Mouse (Mus musculus) gastrocnemius, postnatal 25 days (tissue): ENCODE data around the gene Cela3a. TPM values are rescaled to one million over a fixed set of nuclear protein-coding genes. Genes with fewer than 3 reads are reported as not detected.
A peak's percentile ranks its signal among the peaks of the same experiment; 100 is the strongest.
"Not testable (repeated sequence)": the region's sequence is repeated elsewhere in the genome, so short reads cannot be mapped to it uniquely, and the experiment has no call there.

ENCODE experiments used
- DNase-seq: peaks from one replicate; pipeline ENCODE4 v3.0.0; 2022
- long read RNA-seq, 2 experiments: library from polyadenylated mRNA; stranded (forward); transcript quantifications; one replicate each; pipeline ENCODE4 v2.0.0; 2021
- total RNA-seq, 2 experiments: library from RNA; stranded (reverse); gene quantifications; 1 replicate in 1 of 2; 2 replicates in 1 of 2; pipeline ENCODE4 v1.2.3; 2021

Gene Cela3a
- total RNA-seq = not detected
- long read RNA-seq, experiment 1 = 0 reads
- long read RNA-seq, experiment 2 = 0 reads

DNA sequence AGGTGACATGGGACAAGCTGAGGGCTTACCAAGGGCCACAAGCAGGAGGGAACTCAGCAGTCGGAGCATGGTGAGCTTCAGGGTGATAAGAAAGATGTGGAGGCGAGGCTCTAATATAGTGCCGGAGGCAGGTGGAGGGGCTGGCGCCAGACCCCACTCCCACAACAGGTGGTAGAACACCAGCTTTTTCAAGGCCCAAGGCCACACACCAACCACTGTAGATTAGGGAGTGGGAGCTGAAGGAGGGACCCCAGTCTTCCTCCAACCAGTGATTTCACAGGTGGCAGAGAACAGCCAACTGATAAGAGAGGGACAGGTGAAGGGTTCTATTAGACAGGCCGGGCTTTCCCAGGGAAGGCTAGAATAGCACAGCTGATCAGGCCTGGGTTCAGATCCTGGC is at the start of gene Cela3a:
Cela3a (minus strand) TSS at position 101 of the 400 bp plus-strand sequence.
- no peak for DNase-seq

- DNase-seq = no peak
Observed at GRCm38 (mm10) chr4:137458861-137459260, 49.3 kb upstream of the Cela3a start.

GRCm38 (mm10) chr4:137458310-137458709 is 48.7 kb upstream of the Cela3a start:
- DNase-seq = no peak

DNA sequence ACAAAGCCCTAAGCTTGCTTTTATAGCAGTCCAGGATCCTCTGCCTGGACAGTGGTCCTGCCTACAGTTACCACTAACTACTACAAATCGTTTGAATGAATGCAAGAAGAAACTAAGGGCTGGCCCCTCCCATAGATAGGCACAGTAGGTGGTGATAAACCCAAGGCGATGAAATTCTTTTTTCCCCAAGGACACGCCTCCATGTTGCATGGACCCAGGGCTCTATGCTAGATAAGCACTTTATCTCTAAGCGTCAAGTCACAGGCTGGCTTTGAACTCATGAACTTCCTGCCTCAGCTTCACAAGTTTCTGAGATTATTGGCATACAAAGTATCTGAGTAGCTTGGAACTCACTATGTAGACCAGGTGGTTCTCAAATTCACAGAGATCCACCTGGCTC is 47.7 kb upstream of the Cela3a start:
- no peak for DNase-seq

- no peak for DNase-seq
Observed at GRCm38 (mm10) chr4:137456581-137456980, 47.0 kb upstream of the Cela3a start.

GRCm38 (mm10) chr4:137454582-137454981 is 45.0 kb upstream of the Cela3a start:
- DNase-seq = no peak

GRCm38 (mm10) chr4:137453234-137453767 is 43.7 kb upstream of the Cela3a start, which contains the start of gene 1700013G24Rik:
Gene 1700013G24Rik (plus strand): TSS chr4:137453284.
- no peak for DNase-seq

DNA sequence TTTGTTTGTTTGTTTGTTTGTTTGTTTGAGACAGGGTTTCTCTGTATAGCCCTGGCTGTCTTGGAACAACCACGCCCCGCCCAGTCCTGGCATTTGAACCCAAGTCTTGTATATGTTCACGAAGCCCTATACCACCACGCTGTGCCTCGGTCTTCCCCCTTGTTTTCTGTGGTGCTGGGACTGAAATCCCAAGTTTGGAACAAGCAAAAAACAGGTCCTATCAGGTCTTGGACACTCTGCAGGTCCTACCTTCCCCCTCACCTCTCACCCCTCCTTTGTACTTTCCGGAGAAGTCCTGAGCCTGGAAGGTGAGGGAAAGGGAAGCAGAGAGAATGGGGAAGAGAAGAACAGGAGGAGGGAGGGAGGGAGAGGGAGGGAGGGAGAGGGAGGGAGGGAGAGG is 42.6 kb upstream of the Cela3a start:
- no peak for DNase-seq

- peak; percentile 66 for DNase-seq
Observed at GRCm38 (mm10) chr4:137449715-137450114, 40.1 kb upstream of the Cela3a start.

DNA sequence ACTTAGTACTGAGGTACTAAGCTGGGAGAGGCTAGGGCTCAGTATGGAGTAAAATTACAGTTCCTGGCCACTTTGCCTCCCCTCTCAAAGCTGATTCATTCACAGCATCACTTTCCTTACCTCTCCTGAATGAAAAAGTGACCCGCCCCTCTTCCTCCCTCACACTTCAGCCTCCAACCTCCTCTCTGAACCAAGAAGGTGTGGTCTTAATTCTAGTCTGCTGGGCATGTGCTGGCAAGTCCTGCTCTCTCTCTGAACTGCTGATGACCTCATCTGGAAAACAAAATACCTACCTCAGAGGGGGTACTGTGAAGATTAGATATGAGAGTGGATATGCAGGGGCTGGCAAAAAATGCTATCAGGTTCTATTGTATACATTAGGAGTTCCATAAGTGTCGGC is 39.5 kb upstream of the Cela3a start:
- no peak for DNase-seq

GRCm38 (mm10) chr4:137448641-137449040 is 39.0 kb upstream of the Cela3a start:
- DNase-seq = no peak

- no peak for DNase-seq
Observed at GRCm38 (mm10) chr4:137448197-137448596, 38.6 kb upstream of the Cela3a start.

- DNase-seq = no peak
Observed at GRCm38 (mm10) chr4:137447363-137448196, 38.0 kb upstream of the Cela3a start.

DNA sequence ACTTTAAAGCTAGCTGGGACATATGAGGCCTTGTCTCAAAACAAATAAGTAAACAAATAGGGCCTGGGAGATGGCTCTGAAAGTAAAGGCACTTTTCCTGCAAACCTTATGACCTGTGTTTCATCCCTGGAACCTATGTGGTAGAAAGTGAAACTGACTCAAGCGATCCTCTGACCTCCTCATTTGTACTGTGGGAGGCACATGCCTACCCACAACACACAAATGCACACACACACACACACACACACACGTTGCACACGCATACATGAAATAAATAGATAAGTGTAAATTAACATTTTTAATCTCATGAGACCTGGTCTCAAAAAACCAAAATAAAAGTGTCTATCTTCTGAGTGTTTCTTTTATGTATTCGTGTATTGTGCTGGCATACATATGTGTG is 36.3 kb upstream of the Cela3a start:
- no peak for DNase-seq

- DNase-seq = no peak
Observed at GRCm38 (mm10) chr4:137443625-137444024, 34.0 kb upstream of the Cela3a start.

DNA sequence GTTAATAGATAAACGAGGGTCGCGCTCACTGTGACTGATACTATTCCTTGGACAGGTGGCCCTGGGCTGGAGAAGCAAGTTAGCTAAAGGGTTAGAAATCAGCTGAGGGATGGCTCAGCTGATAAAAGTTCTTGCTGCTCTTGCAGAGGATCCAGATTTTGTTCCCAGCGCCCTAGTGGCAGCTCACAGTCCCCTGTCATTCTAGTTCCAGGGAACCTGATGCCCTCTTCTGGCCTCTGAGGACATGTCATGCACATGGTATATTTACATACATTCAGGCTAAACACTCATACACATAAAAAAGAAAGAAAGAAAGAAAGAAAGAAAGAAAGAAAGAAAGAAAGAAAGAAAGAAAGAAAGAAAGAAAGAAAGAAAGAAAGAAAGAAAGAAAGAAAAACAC is 31.7 kb upstream of the Cela3a start:
- no peak for DNase-seq

- no peak for DNase-seq
Observed at GRCm38 (mm10) chr4:137438842-137439241, 29.3 kb upstream of the Cela3a start.

DNA sequence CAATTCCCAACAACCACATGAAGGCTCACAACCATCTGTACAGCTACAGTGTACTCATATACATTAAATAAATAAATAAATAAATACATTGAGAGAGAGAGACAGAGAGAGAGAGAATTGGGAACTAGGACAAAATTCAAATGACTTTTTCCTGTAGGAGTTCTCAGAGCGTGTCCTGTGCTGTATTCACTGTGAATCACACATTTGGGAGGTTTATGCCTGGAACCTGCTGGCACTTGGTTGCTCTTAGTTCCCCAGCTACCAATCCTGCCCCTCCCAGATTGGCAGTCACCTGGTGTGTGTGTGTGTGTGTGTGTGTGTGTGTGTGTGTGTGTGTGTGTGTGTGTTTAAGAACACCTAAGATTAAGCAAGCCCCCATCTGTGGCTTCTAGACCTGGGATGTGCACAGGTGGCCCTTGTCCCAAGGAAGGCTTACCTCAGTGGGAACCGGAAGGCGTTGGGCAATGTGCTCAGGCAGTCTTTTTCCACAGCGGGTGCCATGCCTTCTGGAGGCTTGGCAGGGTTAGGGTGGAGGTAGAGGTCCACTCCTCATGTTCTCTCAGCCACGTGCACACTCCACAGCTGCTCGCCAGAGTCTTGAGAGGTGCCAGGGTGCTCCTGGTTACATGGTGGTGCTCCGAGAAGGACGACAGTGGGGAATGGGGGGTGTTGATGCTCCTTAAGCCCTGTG is 27.5 kb upstream of the Cela3a start:
- no peak for DNase-seq

DNA sequence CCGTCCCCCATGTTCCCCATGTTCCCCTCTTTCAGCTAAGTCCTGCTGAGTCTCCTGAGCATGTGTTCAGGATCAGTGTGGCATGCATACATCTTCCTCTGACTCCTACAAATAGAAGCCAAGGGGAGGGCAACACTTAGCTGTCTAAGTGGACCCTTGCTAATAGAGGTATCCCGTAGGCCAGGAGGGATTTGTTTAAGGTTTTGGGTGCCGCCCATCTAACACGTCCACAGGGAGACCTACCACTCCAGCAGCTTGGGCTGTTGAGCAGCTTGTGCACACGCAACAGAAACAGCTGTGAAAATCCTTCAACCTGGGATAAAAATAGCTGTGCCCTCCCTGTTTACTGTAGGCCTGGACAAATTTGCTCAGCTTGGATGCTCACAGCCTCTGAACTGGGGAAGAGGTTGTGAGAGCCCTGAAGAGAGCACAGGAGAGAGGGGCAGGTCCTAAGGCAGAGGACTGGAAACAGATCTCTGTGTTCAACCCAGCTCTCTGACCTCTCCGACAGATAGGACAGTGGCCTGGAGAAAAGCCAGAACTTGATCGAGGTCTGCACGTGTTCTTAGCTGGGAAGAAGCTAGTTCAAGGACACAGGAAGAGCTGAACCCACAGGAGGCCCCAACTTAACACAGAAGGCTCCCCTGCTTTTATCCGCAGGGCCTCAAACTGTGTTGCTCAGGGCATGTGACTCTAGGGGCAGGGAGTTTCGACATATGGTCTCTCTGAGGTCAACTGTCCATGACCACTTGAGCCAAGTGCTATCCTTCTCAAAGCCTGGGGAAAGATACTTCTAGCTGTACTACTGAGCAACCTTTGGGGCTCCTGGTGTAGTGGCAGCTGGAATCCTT is 23.3 kb upstream of the Cela3a start:
- DNase-seq = not testable (repeated sequence)

DNA sequence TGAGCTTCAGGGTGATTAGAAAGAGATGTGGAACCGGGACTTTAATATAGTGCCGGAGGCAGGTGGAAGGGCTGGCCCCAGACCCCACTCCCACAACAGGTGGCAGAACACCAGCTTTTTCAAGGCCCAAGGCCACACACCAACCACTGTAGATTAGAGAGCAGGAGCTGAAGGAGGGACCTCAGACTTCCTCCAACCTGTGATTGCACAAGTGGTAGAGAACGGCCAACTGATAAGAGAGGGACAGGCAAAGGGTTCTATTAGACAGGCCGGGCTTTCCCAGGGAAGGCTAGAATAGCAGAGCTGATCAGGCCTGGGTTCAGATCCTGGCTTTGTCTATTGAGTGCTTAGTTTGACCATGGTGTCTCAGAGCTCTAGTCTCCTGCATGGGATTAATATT is 20.9 kb upstream of the Cela3a start, which contains the start of gene Cela3b:
Cela3b (minus strand) TSS at position 39 of the 400 bp plus-strand sequence.
- no peak for DNase-seq

DNA sequence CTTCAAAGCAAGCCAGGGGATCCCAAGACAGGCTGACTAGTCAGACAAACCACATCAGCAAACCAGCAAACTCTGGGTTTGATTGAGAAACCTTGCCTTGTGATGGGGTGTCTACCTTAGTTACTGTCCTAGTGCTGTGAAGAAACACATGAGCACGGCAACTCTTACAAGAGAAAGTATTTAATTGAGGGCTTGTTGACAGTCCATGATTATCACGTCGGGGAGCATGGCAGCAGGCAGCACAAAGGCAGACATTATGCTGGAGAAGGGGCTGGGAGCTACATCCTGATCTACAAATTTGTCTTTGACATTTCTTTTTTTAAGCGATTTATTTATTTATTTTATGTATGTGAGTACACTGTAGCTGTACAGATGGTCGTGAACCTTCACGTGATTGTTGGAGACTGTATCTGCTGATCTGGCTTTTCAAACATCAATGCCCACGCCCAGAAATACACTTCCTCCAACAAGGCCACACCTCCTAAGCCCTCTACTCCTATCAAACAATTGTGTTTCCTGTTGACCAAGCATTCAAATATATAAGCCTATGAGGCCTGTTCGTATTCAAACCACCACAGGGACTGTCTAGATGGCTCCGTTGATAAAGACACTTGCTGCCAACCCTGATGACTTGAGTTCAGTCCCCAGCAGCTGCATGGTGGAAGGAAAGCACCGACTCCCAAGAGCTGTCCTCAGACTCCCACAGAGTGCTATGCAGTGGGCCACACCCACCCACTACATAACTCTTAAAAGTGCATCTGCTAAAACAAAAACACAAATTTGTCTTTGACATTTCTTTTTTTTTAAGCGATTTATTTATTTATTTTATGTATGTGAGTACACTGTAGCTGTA is 8.3 kb upstream of the Cela3a start:
- no peak for DNase-seq
